Mouse (Mus musculus) left cerebral cortex, postnatal 4 days (tissue): ENCODE results near the gene Magi2. TPM values are rescaled to one million over a fixed set of nuclear protein-coding genes. Genes with fewer than 3 reads are reported as not detected.
"Not testable (repeated sequence)": the region's sequence is repeated elsewhere in the genome, so short reads cannot be mapped to it uniquely, and the experiment has no call there.

Source experiments
- DNase-seq: peaks from one replicate; pipeline ENCODE4 v3.0.0-alpha.2; 2022
- intact Hi-C: fragments of 180-260 bp; cut with DNase I; formaldehyde crosslinking; loops from one replicate; pipeline ENCODE4 v1.15.1; 2025
- total RNA-seq, 2 experiments: library from RNA; stranded (reverse); gene quantifications; 2 replicates each; pipeline ENCODE4 v1.2.3; 2021

The Magi2 gene
- total RNA-seq, 2 experiments from 2014 or later, result 102 to 118 TPM

DNA sequence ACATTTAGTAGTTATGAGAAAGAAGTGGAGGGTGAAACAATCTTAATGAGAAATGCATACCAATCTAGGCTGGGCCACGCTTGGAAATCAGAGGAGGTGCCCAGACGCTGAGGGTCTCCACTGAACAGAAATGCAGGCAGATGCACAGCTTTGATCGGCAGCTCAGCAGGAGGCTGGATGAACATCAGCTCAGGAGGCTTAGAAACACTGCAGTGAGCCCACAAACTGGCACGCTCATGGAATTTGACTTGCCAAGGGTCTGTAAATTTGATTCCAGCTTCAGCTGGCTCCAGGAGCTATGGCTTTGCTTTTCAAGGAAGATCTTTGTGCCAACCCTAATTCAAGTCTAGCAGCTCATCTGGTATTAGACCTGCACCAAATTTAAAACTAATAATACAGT, 187.7 kb downstream of the Magi2 start:
- intact Hi-C loops, result no loop called here
- DNase-seq, result peak; percentile 17

DNA sequence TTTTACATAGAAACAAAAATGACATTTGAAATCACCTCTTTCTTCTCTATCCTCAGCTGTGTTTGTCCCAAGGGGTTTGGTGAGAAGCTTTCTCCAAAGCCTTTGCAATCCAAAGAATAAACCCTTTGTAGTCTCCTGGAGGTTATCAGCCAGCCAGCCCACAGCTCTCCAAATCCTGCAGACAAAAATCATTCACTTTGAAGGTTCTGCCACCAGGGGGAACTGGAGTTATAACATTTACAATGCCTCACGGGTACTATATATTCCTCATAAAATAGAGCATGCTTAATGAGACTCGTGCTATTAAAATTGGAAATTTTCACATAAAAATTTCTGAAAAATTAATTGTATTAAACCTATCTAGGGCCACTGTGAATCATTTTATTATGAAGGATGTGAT, 202.5 kb downstream of the Magi2 start:
- intact Hi-C loops, result no loop called here
- DNase-seq, result peak; percentile 22

DNA sequence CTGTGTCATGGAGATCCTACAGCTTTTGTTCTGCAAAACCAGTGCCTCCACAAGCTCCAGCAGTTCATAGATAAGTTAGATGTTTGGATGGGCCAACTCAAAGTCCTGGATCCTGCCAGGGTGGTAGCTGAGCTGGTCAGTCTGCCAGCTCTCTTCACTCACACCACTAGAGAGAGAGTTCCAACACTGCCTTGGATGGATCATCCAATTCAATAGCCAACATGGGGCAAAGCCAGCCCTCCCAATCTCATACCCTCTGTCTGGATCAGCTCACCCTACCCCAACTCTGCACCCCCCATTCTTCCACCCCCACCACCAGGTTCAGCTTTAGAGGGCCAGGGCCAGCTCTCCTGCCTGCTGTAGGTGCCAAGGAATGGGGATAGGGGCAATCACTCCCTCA, 235.7 kb downstream of the Magi2 start:
- intact Hi-C loops, result no loop called here
- no peak for DNase-seq

DNA sequence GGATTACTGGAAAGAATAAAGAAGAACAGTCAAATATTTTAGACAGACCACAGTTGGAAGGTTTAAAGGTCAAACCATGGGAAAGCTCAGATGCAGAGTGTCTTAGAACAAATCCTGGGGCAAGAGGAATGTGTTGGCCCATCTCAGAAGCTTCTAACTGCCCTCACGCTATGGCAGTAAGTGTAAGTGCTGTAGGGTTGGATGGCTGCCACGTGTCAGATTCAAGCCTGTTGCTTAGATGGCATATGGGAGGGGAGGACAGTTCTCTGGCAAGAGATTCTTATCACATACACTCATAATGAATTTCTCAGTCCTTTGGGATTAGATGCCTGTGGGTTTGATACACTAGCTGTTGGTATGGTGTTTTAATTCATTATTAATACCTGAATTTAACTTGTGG, 238.5 kb downstream of the Magi2 start:
- intact Hi-C loops, result no loop called here
- DNase-seq, result peak; percentile 63

DNA sequence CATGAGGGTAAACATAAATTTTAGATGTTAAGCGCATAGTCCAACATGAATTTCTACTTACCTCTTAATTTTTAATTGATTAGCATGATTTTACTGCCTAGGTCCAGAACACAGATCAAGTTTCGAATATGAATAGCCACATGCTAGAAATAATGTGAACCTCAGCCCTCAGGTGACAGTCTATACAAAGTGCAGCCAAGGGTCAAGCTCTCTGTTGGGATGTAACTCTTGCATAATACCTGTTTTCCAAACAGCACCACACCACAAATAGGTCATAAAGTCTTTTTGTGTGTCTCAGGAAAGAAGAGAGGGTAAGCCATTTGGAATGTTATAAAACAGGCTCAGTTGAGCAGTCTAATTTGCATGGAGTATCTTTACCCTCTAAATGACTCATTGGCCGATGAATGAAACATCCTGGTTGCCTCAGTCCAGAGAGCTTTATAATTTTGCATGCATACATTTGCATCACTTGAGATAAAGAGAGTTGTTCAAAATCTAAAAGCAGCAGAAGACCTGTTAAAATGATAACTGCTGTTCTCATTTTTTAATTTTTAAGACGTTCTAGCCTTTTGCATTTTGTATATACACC, 246.1 kb downstream of the Magi2 start:
- intact Hi-C loops, result no loop called here
- DNase-seq, result no peak

DNA sequence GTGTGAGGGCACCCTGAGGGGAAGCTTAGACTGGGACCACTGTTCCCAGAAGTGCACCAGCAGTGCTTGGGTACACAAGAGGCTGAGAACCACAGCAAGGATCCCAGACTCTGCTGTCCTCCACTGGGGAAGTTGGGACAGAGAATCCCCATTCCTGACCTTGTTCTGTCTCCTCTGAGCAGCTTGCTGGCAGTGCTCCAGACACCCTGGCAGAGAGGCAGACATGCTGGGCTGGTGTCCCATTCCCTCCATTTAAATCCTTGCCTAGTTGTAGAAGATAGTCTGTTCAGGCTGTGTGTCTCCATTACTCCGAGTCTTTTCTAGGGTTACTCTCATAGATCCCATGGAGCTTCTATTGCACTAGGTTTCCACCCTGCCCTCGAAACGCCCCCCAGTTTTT, 256.1 kb downstream of the Magi2 start:
- intact Hi-C loops, result no loop called here
- peak; percentile 66 for DNase-seq

DNA sequence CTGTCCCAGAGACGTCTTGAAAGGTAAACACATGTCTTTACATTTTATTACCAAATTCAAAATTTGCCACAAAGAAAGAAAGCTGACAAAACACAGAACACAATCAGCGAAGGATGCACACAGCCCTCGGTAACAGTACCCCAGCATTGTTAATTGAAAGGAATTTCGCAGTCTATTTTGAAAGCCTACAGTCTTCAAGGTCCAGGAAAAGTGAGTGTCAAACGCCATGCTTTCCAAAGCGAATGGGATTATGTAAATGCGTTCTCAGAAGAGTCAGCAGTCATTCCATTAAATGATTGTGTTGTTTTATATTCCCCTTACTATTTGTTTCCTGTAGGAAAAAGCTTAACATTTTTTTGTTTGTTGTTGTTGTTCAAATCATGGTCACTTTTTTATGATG, 261.1 kb downstream of the Magi2 start:
- intact Hi-C loops, result no loop called here
- no peak for DNase-seq

DNA sequence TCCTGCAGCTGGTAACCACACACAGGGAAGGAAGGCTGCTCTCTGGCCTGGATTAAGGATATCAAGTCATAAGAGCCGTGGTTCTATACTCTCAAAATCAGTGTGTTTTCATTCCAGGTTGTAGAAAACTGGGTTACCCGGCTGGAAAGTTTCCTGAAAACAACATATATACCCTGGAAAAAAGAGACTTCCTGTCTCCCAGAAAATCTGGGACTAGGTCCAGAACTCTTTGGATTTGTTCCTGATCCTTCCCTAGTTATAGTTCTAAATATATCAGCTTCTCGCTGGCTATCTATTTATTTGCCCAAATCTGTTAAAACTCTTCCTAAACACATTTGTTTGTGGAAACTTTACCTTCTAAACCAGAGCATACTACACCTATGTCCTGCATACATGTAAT, 274.2 kb downstream of the Magi2 start:
- intact Hi-C loops, result no loop called here
- DNase-seq, result no peak

DNA sequence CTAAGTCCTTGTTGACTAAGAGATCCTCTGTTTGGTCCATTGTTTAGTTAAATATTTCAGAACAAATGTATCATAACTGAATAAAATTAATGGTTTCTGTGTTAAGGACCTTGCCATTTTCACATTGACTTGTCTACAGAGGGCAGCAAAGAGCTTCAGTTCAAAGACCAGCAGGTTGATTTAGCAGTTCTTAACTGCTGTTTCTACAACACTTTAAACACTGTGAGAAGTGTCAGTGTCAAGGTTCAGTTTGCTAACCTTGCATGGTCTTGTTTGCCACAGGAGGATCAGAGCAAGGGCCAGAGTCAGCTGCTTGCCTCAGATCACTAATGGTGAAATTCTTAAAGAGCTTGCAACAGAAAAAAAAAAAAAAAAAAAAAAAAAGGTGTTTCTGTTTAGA, 295.3 kb downstream of the Magi2 start:
- intact Hi-C loops, result loop anchor here (10.0 kb wide), 3 partner anchors 383 to 1253 kb away; no protein-coding TSS in a partner anchor
- no peak for DNase-seq

DNA sequence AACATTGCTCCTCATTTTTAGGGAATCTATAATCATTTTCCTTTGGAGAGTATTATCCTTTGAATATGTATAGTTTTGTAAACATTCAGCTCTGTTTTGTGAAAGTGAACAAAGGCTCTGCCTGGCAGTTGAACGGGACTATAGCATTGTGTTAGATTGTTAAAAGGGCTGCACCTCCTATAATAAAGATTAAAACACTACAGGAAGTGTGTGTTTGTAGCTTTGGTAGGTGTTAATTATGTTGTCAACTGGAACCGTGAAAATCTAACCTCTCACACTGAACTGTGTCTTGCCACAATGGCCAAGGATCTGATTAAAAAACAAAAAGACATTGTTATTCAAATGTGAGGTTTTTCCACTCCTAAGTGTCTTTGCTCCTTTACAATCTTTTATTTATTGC, 312.5 kb downstream of the Magi2 start:
- intact Hi-C loops, result no loop called here
- DNase-seq, result no peak

DNA sequence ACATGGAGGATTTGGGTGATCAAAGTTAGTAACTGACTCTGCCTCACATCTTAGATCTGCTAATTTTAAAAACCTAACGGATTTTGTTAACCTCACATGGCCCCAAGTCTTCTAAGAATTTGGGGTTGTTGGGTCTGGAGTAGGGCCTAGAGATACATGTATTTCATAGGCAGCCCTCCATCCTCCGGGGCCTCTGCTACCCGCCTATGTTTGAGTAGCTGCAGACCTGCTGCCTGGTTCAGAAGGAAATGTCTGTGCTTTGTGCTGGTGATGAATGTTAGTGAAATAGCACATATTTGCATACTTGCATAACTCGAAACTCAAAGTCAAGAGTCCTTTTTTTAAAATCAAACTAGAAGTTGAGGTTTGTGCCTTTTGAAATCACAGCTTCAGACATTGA, 319.6 kb downstream of the Magi2 start:
- intact Hi-C loops, result no loop called here
- no peak for DNase-seq

DNA sequence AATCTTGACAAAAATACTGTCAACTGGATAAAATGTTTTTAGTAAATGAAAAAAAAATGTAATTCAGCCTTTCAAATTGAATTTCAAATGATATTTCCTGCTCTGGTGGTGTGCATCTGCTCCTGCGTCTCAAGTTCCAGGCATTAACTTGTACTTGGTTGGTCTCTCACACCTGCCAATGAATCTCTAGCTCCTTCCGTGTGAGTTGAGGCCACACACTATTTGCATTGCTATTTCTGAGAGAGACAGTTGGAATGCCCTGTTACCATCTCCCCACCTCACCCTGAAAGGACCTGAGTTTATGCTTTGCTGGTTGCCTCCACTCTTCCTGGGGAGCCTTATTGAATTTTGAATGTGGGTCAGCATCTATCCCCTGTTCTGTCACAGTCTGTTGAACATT, 320.1 kb downstream of the Magi2 start:
- no peak for DNase-seq
- intact Hi-C loops, result no loop called here

DNA sequence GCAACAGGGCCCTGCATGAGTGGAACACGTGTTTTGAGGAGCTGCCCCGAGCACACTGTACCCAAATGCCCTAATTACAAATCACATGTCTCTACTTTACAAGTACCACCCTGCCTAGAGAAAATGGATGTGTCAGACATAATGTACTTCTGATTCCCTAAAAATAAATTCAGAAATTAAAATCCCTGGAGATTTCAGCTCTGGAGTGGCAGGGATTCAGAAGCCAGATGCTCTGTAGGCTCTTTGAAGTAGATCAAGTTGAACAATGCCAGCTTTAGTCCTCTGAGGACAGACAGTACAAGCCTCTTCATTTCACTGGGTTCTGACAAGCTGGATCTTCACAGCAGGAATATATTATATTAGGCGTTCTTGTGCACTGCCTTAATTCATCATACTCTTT, 326.7 kb downstream of the Magi2 start:
- DNase-seq, result no peak

DNA sequence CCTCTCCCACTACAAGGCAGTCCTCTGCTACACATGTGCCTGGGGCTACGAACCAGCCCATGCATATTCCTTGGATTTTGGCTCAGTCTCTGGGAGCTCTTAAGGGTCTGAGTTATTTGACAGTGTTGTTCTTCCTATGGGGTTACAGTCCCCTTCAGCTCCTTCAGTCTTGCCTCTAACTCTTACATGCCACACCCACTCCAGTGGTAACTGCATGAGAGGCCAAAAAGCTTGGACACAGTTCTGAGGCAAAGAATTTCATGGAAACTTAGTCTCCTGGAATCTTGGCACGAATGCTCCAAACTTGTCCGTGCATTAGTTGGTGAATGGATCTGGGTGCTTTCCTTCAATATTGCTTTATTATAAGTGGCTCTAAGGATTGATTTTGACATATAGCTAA, 338.8 kb downstream of the Magi2 start:
- DNase-seq, result no peak
- intact Hi-C loops, result no loop called here

More for the DNA sequence above, 326.7 kb downstream of the Magi2 start:
- intact Hi-C loops, result no loop called here

DNA sequence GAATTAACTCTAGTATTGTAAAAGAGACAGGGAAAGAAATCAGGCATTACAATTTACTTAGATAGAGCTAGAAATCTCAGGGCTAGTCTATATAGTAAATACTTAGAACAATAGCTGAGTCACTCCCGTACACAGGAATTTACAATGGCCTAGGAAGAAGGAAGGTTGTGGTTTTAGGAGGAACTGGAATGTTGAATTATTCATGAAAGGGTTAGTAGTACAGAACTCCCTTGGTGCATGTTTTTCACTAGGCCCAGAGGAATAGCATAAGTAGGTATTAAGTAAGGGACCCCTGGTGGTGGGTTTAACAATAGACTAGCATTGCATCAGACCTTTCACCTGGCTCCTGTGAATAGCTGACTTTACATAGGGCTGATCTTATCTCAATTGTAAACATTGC, 339.3 kb downstream of the Magi2 start:
- intact Hi-C loops, DNase-seq: not testable (repeated sequence)

DNA sequence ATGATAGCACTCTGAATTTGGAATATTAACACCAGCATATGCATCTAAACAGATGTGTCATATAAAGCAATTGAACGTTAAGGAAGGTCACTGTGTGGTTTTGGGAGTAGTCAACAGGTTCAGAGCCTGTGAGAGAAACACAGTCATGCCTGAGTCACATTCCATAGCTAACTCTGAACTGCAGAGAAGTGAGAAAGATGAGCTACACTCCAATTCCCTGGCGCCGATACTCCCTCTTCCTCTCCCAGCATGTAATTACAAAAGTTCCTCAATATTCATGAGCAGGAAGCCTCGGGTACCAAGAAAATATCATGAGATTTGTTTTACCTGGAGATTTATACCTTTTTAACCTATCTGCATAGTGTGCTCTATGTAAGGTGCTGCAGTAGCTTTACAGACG, 380.9 kb downstream of the Magi2 start:
- intact Hi-C loops, result no loop called here
- DNase-seq, result no peak

DNA sequence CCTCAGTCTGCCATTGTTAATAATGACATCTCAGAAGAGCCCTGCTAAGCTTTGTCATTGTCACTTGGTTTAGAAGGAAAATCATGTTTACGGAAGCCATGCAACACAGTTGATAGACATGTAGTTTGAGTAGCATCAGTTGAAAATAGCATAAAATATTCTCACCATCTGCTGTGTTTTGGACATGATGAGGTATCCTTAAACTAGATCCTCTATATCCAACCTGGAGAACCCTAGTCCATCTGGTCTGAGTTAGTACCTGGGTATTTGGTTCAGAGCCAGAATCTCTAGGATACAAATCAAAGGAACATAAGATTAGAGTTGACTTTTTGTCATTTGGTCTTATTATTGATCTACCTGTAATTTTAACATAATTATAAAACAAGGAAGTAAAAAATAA, 385.0 kb downstream of the Magi2 start:
- no peak for DNase-seq
- intact Hi-C loops, result no loop called here

DNA sequence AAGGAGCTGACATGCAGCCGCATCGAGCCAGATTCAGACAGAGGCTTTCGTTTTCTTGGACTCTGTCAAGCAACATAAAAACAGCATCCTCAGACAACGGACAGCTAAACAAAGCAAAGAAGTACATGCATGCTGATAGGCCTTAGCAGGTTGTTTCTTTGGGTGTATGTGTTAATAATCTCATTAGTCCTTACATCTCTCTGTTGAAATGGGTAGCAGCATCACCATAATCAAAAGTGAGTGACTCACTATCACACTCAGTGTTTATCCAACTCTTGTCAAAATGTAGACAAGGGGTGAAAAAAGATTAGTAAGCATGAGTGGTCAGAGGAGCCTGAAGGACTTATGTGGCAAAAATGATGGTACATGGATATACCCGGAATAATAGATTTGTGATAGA, 394.8 kb downstream of the Magi2 start:
- intact Hi-C loops, result no loop called here
- no peak for DNase-seq

DNA sequence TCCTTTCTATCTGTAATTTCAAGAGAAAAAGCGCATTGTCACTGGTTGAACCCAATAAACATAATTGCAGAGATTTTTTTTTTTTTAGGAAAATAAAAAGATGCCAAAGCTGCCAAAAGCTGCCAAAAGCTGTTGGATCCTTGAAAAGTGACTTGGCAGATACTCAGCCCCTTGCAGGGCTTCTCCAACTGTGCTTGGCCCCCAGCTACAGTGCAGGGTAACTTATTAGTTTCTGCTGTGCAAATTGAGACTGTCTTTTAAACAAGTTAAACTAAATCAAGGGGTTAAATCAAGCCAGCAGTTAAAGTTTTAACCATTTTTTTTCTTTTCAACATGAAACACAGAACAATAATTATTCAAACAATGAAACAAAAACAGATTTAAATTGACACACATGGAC, 407.1 kb downstream of the Magi2 start:
- DNase-seq, result no peak

DNA sequence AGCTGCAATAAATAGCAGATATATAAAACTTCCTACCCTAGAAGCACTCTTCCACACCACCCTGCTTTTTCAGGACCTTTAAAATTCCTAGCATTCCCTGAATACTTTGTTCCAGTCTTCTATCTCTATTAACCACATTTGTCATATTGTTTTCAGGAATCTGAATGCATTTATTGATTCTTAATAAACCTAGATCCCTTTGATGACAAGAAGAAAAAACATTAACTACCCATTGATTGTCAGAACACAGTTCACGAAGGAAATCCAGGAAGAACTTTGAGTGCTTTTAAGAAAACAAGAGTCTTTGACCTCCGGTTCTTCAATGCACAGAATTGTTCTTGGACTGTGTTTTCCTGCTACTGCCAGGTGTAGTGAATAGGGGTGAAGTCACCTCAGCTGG, 411.0 kb downstream of the Magi2 start:
- no peak for DNase-seq
- intact Hi-C loops, result no loop called here

More for the DNA sequence above, 407.1 kb downstream of the Magi2 start:
- intact Hi-C loops, result no loop called here

DNA sequence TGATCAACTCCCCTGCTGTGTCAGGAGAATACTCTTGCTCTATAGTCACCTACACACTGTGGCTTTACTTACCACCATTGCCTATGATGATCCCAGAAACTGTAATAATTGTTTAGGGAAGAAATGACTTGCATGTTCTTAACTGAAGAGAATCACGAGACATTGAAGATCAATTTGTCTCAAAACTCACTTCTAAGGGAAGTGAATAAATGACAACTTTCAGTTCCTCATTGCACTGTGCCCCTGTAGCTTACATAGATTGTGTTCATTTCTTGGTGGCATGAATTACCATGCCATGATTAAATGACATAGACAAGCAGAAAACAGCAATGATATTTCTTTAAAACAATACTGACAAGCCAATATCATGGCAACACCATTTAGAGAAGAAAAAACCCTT, 429.1 kb downstream of the Magi2 start:
- intact Hi-C loops, result no loop called here
- no peak for DNase-seq

DNA sequence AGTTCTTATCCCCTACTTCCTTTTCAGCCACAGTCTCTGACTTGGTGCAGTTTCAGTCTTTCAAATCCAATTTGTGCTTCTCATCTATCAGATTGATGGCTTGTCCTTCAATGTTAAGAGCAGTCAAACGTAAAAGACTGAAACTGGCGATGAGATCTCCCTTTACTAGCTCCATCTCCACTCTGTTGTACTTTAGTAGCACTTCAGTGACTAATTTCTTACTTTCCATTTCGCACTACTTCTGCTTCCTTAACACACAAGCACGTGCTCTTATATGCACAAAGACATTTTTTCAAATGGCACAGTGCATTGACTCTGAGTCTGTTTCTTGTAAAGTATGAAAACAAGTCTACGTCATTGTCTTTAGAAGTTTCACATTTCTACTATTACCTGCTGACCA, 439.6 kb downstream of the Magi2 start:
- intact Hi-C loops, result no loop called here
- no peak for DNase-seq

DNA sequence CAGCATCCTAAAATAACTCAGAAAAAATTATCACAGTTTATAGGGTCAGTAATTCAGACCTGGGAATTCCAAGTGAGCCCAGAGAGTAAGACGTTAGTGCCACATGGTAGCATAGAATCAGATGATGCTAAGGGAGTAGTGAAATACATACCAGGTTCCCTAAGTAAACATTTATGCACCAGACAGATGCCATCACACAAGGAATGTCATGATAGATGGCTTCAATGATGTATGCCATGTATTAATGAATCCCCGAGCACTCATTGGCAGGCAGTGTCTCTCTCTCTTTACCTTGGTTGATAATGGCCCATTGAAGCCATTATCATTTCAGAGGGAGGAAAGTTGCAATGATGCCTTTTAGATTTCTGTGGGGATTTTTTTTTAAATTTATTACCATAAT, 490.5 kb downstream of the Magi2 start:
- intact Hi-C loops, result no loop called here
- no peak for DNase-seq
